Mouse (Mus musculus): ENCODE data around the gene Cmya5. TPM values are rescaled to one million over a fixed set of nuclear protein-coding genes. Genes with fewer than 3 reads are reported as not detected.

Cmya5 gene
- total and polyA plus RNA-seq, 2 experiments: 0.02 to 0.55 TPM

GRCm38 (mm10) chr13:93135501-93135900, 9.0 kb downstream of the Cmya5 start:
- H3K27me3 ChIP-seq (ENCODE audit: control insufficient read depth, insufficient read depth, low read length): no peaks in the 10 kb centered on the region
- 57% methylated on average over 2 of the region's 2 CpGs for WGBS
- TF ChIP-seq POLR2A (IDR thresholded peaks at IDR 0.05; ENCODE audit: extremely low read depth, insufficient read depth, low read length): no peak
- H3K4me3 ChIP-seq (ENCODE audit: insufficient read depth, low read depth, low read length): no peak overlapping the region
- H3K4me1 ChIP-seq (ENCODE audit: control insufficient read depth, insufficient read depth, low read length): no peaks in the 10 kb centered on the region
- H3K36me3 ChIP-seq (ENCODE audit: control insufficient read depth, insufficient read depth, low read length): no peaks in the 10 kb centered on the region
- no peak overlapping the region for H3K9ac ChIP-seq (ENCODE audit: low read depth, low read length)
- H3K27ac ChIP-seq (replicated peaks; ENCODE audit: insufficient read depth, low read depth, low read length): no peak overlapping the region
- H3K79me2 ChIP-seq (ENCODE audit: control insufficient read depth, insufficient read depth, low read length): no peaks in the 10 kb centered on the region
- DNase-seq (ENCODE audit: extremely low read depth, low read depth, low spot score): no peak

GRCm38 (mm10) chr13:93130674-93131073, 13.8 kb downstream of the Cmya5 start:
- Histone ChIP-seq H3K36me3 (ENCODE audit: control insufficient read depth, insufficient read depth, low read length) (no peaks in the 10 kb centered on the region), H3K9ac (ENCODE audit: low read depth, low read length) (no peak overlapping the region), H3K4me3 (ENCODE audit: insufficient read depth, low read depth, low read length) (no peak overlapping the region), H3K27me3 (ENCODE audit: control insufficient read depth, insufficient read depth, low read length) (no peaks in the 10 kb centered on the region), H3K4me1 (ENCODE audit: control insufficient read depth, insufficient read depth, low read length) (no peaks in the 10 kb centered on the region), H3K79me2 (ENCODE audit: control insufficient read depth, insufficient read depth, low read length) (no peaks in the 10 kb centered on the region), H3K27ac (replicated peaks; ENCODE audit: insufficient read depth, low read depth, low read length) (no peak overlapping the region)
- DNase-seq (ENCODE audit: extremely low read depth, low read depth, low spot score): no peak
- WGBS: 77% methylated on average over 3 of the region's 3 CpGs
- TF ChIP-seq CTCF (IDR thresholded peaks at IDR 0.05; ENCODE audit: low read depth, low read length) (no peak), POLR2A (IDR thresholded peaks at IDR 0.05; ENCODE audit: extremely low read depth, insufficient read depth, low read length) (no peak)

GRCm38 (mm10) chr13:93128961-93129360, 15.6 kb downstream of the Cmya5 start:
- no peaks in the 10 kb centered on the region for H3K27me3 ChIP-seq (ENCODE audit: control insufficient read depth, insufficient read depth, low read length)
- no peaks in the 10 kb centered on the region for H3K79me2 ChIP-seq (ENCODE audit: control insufficient read depth, insufficient read depth, low read length)
- no peaks in the 10 kb centered on the region for H3K36me3 ChIP-seq (ENCODE audit: control insufficient read depth, insufficient read depth, low read length)
- WGBS: 93% methylated on average over 5 of the region's 5 CpGs
- no peak for TF ChIP-seq POLR2A (IDR thresholded peaks at IDR 0.05; ENCODE audit: extremely low read depth, insufficient read depth, low read length)
- no peak for TF ChIP-seq CTCF (IDR thresholded peaks at IDR 0.05; ENCODE audit: low read depth, low read length)
- no peak overlapping the region for H3K9ac ChIP-seq (ENCODE audit: low read depth, low read length)
- DNase-seq (ENCODE audit: extremely low read depth, low read depth, low spot score): no peak
- H3K27ac ChIP-seq (replicated peaks; ENCODE audit: insufficient read depth, low read depth, low read length): no peak overlapping the region
- no peaks in the 10 kb centered on the region for H3K4me1 ChIP-seq (ENCODE audit: control insufficient read depth, insufficient read depth, low read length)
- H3K4me3 ChIP-seq (ENCODE audit: insufficient read depth, low read depth, low read length): no peak overlapping the region

GRCm38 (mm10) chr13:93128111-93128860, 16.2 kb downstream of the Cmya5 start:
- Histone ChIP-seq H3K27ac (replicated peaks; ENCODE audit: insufficient read depth, low read depth, low read length) (no peak overlapping the region), H3K27me3 (ENCODE audit: control insufficient read depth, insufficient read depth, low read length) (no peaks in the 10 kb centered on the region), H3K4me3 (ENCODE audit: insufficient read depth, low read depth, low read length) (no peak overlapping the region), H3K4me1 (ENCODE audit: control insufficient read depth, insufficient read depth, low read length) (no peaks in the 10 kb centered on the region), H3K36me3 (ENCODE audit: control insufficient read depth, insufficient read depth, low read length) (no peaks in the 10 kb centered on the region), H3K79me2 (ENCODE audit: control insufficient read depth, insufficient read depth, low read length) (no peaks in the 10 kb centered on the region), H3K9ac (ENCODE audit: low read depth, low read length) (no peak overlapping the region)
- no peak for DNase-seq (ENCODE audit: extremely low read depth, low read depth, low spot score)
- 81% methylated on average over 8 of the region's 8 CpGs for WGBS
- TF ChIP-seq POLR2A (IDR thresholded peaks at IDR 0.05; ENCODE audit: extremely low read depth, insufficient read depth, low read length) (no peak), CTCF (IDR thresholded peaks at IDR 0.05; ENCODE audit: low read depth, low read length) (no peak)

GRCm38 (mm10) chr13:93122321-93122720, 22.2 kb downstream of the Cmya5 start:
- H3K79me2 ChIP-seq (ENCODE audit: control insufficient read depth, insufficient read depth, low read length): no peaks in the 10 kb centered on the region
- no peak overlapping the region for H3K9ac ChIP-seq (ENCODE audit: low read depth, low read length)
- H3K27me3 ChIP-seq (ENCODE audit: control insufficient read depth, insufficient read depth, low read length): no peaks in the 10 kb centered on the region
- H3K4me1 ChIP-seq (ENCODE audit: control insufficient read depth, insufficient read depth, low read length): no peaks in the 10 kb centered on the region
- no peak overlapping the region for H3K27ac ChIP-seq (replicated peaks; ENCODE audit: insufficient read depth, low read depth, low read length)
- no peak for DNase-seq (ENCODE audit: extremely low read depth, low read depth, low spot score)
- TF ChIP-seq CTCF (IDR thresholded peaks at IDR 0.05; ENCODE audit: low read depth, low read length): no peak
- no peak for TF ChIP-seq POLR2A (IDR thresholded peaks at IDR 0.05; ENCODE audit: extremely low read depth, insufficient read depth, low read length)
- no peaks in the 10 kb centered on the region for H3K36me3 ChIP-seq (ENCODE audit: control insufficient read depth, insufficient read depth, low read length)
- no peak overlapping the region for H3K4me3 ChIP-seq (ENCODE audit: insufficient read depth, low read depth, low read length)
- 95% methylated on average over 9 of the region's 9 CpGs for WGBS

- Histone ChIP-seq H3K27me3 (ENCODE audit: control insufficient read depth, insufficient read depth, low read length) (no peaks in the 10 kb centered on the region), H3K4me3 (ENCODE audit: insufficient read depth, low read depth, low read length) (no peak overlapping the region), H3K79me2 (ENCODE audit: control insufficient read depth, insufficient read depth, low read length) (no peaks in the 10 kb centered on the region), H3K27ac (replicated peaks; ENCODE audit: insufficient read depth, low read depth, low read length) (no peak overlapping the region), H3K9ac (ENCODE audit: low read depth, low read length) (no peak overlapping the region), H3K4me1 (ENCODE audit: control insufficient read depth, insufficient read depth, low read length) (no peaks in the 10 kb centered on the region), H3K36me3 (ENCODE audit: control insufficient read depth, insufficient read depth, low read length) (no peaks in the 10 kb centered on the region)
- WGBS: 76% methylated on average over 7 of the region's 7 CpGs
- TF ChIP-seq CTCF (IDR thresholded peaks at IDR 0.05; ENCODE audit: low read depth, low read length) (no peak), POLR2A (IDR thresholded peaks at IDR 0.05; ENCODE audit: extremely low read depth, insufficient read depth, low read length) (no peak)
- no peak for DNase-seq (ENCODE audit: extremely low read depth, low read depth, low spot score)
These were observed 27.3 kb downstream of the Cmya5 start for GRCm38 (mm10) chr13:93117241-93117640.

All from liver, adult 2 months (tissue).